Mouse (Mus musculus) liver, embryonic 14.5 days (tissue): ENCODE results near the gene Olfr530.

Experiments used
- CTCF ChIP-seq: IDR thresholded peaks from 2 replicates; pipeline ENCODE4 v1.5.1; 2016; ENCODE audit warnings: antibody characterized with exemption, low read depth, control low read depth
- EP300 ChIP-seq: IDR thresholded peaks from 2 replicates; pipeline ENCODE4 v1.6.1; 2016; ENCODE audit warnings: antibody characterized with exemption, low read depth

DNA sequence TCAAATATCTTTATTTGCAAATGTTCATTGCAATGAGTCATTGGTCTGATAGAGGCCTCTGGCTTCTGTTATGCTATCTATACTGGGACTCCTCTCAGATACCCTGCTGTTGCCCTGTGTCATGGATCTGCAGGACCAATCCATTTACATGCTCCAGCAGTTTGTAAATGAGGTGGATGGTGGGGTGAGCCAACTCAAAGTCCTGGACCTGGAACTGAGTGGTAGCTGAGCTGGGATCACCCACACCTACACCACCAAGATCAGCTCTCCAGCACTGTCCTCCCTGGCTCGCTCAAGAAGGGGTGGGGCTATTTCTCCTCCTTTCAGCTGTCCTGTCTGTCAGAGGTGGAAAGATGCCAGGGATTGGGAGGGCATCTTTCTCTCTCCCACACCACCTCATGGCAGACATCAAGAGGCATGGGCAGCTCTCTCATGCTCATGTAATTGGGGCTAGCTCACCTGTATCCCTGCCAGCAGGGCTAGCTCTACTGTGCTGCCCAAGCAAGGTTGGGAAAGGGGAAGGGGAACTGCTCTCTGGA is 46.3 kb downstream of the Olfr530 start:
- no peak for TF ChIP-seq CTCF
- no peak for TF ChIP-seq EP300
